Mouse (Mus musculus) stomach, postnatal 0 days (tissue): ENCODE data around the gene Tmem248.

Experiments
- CTCF ChIP-seq: IDR thresholded peaks from 2 replicates; pipeline ENCODE4 v1.5.1; 2016; ENCODE audit warnings: antibody characterized with exemption, low read depth, mild to moderate bottlenecking, moderate library complexity
- EP300 ChIP-seq: optimal IDR thresholded peaks from 2 replicates; pipeline ENCODE3; 2016; ENCODE audit warnings: antibody characterized with exemption

DNA sequence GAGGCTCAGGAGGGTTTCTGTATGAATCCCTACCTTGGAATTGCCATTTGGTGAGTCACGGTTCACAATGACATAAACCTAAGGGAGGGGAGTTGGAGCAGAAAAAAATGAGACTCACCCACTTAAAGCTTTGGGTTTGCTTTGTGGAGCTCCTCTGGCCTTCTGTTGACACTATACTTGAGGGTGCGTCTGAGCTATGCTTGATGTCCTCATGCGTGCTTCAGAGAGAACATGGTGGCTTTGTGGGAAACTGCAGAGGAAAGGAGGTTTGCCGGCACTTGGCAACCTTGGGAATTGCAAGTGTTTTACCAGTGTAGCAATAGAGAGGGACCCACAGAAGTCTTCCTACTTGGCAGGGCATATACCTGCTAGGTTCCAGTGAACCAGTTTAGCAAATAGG lies 9.6 kb upstream of the Tmem248 start:
- TF ChIP-seq CTCF (no peak), EP300 (no peak)
